Mouse (Mus musculus) right cerebral cortex, adult 2 months (tissue): ENCODE data around the gene Crip2.
A peak's percentile ranks its signal among the peaks of the same experiment; 100 is the strongest.

Experiments
- DNase-seq, 2 experiments: peaks; one replicate each; pipeline ENCODE4 v3.0.0; 2021 to 2022; ENCODE audit warnings: low spot score in 2 of 2

Gene Crip2

GRCm38 (mm10) chr12:113185442-113186291 lies 45.6 kb downstream of the Crip2 start, which contains the start of gene Tmem121:
Gene Tmem121 (plus strand): TSS chr12:113185930.
- DNase-seq = peak in 1 of 2 experiments; percentile 30

DNA sequence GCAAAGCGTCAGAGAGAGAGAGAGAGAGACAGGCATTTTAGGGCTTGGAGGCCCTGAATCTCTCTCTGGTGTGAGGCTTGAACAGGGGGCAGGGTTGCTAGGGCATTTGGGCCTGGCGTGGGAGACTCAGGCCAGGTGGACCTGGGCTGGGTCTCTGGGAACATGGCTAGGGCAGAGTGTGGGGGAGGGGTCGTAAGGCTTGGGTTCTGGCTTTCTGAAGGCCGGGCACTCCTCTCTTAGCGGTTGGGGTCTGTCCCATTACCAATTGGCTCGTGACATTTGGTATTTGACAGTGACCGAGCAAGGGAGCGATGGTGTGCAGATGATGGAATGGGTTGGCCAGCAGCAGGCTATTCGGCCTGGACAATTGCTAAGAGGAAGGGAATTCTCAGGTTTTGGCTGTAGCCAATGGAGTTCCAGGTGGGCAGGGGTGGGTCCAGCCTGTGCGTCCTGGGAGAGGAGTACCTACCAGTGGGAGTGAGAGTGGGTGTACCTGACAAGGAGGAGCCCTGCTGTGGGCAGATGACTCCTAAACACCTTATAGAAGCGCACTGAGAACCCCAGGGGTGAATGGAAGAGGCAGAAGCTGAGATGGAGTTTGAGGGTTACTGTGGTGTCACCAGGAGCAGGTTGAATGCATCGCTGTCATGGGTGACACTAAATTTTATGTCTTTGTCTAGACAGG lies 46.4 kb downstream of the Crip2 start:
- no peak for DNase-seq

GRCm38 (mm10) chr12:113187011-113187375 lies 47.0 kb downstream of the Crip2 start:
- DNase-seq = no peak

DNA sequence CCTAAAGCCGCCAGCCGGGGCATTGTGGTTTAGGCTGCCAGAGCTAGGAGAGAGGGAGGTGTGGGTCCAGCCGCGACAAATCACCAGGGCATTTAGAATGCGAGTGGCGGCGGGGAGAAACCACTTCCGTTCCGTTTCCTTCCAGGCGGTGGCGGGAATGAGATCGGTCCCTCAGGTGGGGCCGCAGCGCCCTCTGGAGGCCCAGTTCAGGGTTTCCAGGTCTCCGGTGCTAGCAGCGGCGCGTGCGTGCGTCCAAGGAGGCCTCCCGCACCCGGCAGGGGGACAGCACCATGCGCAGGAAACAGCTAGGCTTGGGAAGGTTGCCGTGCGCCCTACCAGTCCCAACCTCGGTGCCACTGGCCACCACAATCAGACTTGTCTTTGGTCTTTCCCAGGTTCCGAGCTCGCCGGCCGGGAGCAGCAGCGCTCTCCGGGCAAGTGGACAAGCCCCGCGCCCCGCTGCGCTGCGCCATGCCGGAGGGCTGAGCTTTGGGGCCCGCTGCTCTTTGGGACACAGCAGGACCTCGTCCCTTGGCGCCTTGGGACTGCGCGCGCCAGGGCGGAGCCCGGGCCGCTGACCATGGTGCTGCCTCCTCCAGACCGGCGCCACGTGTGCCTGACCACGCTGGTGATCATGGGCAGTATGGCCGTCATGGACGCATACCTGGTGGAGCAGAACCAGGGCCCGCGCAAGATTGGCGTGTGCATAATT lies 47.7 kb downstream of the Crip2 start:
- DNase-seq = peak; percentile 93 to 96

GRCm38 (mm10) chr12:113188349-113189055 lies 48.5 kb downstream of the Crip2 start:
- DNase-seq = no peak

DNA sequence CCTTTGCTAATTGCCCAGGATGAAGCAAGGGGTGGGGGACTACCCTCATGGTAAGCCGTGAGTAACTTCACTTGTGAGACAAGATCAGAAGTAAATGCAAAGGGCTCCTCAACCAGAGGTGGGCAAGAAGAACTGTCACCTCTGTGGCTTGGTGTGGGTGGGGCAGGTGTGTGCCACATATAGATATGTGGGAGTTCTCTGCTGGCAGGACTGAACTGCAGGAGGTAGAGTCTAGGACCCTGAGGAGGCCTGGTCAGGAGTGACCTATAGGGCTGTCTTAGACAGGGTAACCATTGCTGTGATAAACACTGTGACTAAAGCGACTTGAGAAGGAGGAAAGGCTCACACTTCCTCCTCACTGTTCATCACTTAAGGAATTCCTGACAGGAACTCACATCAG lies 53.4 kb downstream of the Crip2 start:
- no peak for DNase-seq
